Mouse (Mus musculus) kidney, adult 2 months (tissue): ENCODE results near the gene Osbpl2.

Experiments
- CTCF ChIP-seq: fragments of 200-500 bp; conservative IDR thresholded peaks from 2 replicates; pipeline ENCODE4 v1.5.1; 2011; ENCODE audit warnings: low read depth, mild to moderate bottlenecking, control low read depth, low read length, moderate library complexity, mixed read lengths; ENCODE audit not compliant: insufficient read depth, insufficient read length
- POLR2A ChIP-seq: fragments of 200-500 bp; IDR thresholded peaks from one replicate; pipeline ENCODE4 v1.6.1; 2011; ENCODE audit warnings: low read depth, low read length, control low read depth

- TF ChIP-seq POLR2A (no peak), CTCF (0 out of 2 replicates have a peak, but pooled peaks have one; percentile 3)
Measured at GRCm38 (mm10) chr2:180087472-180087871, 31.6 kb upstream of the Osbpl2 start.
